Mouse (Mus musculus) ovary, adult 2 months (tissue): ENCODE data around the gene Yars. TPM values are rescaled to one million over a fixed set of nuclear protein-coding genes. Genes with fewer than 3 reads are reported as not detected.

Experiments
- polyA plus RNA-seq: library from polyadenylated mRNA; depleted of rRNA; stranded (reverse); fragments of >200 nt; gene quantifications from 2 replicates; pipeline ENCODE4 v1.2.3, GENCODE M21; 2012; rRNA removed

The Yars gene
- 18.9 and 19.2 TPM in 2 replicates for polyA plus RNA-seq

GRCm38 (mm10) chr4:129189542-129190519 lies at the start of gene Yars, which contains the start of gene S100pbp:
Yars (plus strand) TSS chr4:129189760.
S100pbp (minus strand) TSS chr4:129189727.

GRCm38 (mm10) chr4:129261196-129261595 lies 71.6 kb downstream of the Yars start, which contains the start of gene C77080:
C77080 (minus strand) TSS chr4:129261404.

Other genes starting within 250 kb of the Yars start
- gene Azin2, start 227.3 kb upstream of the Yars start, polyA plus RNA-seq: 31.9 and 33.6 TPM in 2 replicates
- gene Ak2, start 197.8 kb upstream of the Yars start, polyA plus RNA-seq: 39.0 and 41.7 TPM in 2 replicates
- 179 and 255 TPM in 2 replicates for gene Rnf19b, start 131.5 kb upstream of the Yars start, polyA plus RNA-seq
- gene Tmem54, start 84.2 kb upstream of the Yars start, polyA plus RNA-seq: 7.3 and 11.7 TPM in 2 replicates
- gene Hpca, start 67.7 kb upstream of the Yars start, polyA plus RNA-seq: 2.8 and 5.0 TPM in 2 replicates
- gene Fndc5, start 52.8 kb upstream of the Yars start, polyA plus RNA-seq: 15.0 and 23.5 TPM in 2 replicates
- gene S100pbp, start within 50 bp of the Yars start, polyA plus RNA-seq: 19.7 and 29.6 TPM in 2 replicates
- gene C77080, start 71.6 kb downstream of the Yars start, polyA plus RNA-seq: 38.0 and 38.5 TPM in 2 replicates
- 3.8 and 5.5 TPM in 2 replicates for gene Sync, start 97.9 kb downstream of the Yars start, polyA plus RNA-seq
- 16.5 and 22.5 TPM in 2 replicates for gene Rbbp4, start 145.6 kb downstream of the Yars start, polyA plus RNA-seq
- gene Zbtb8os, start 145.9 kb downstream of the Yars start, polyA plus RNA-seq: 4.1 and 7.2 TPM in 2 replicates
- 9.6 and 11.9 TPM in 2 replicates for gene Zbtb8a, start 188.4 kb downstream of the Yars start, polyA plus RNA-seq